Mouse (Mus musculus) liver, postnatal 0 days (tissue): Measurements from ENCODE around the gene Cadm3.

Experiments
- CTCF ChIP-seq: sonication (generic); IDR thresholded peaks from 2 replicates; pipeline ENCODE4 v1.5.1; 2016; ENCODE audit warnings: antibody characterized with exemption, low read depth
- EP300 ChIP-seq: IDR thresholded peaks from 2 replicates; pipeline ENCODE4 v1.6.1; 2016; ENCODE audit warnings: antibody characterized with exemption, low read depth, mild to moderate bottlenecking

GRCm38 (mm10) chr1:173333312-173334253, 33.9 kb downstream of the Cadm3 start, which contains the start of gene Ackr1:
- TF ChIP-seq CTCF (no peak), EP300 (peak; percentile 83)
